Mouse (Mus musculus): Measurements from ENCODE around the gene Sec31a. TPM values are rescaled to one million over a fixed set of nuclear protein-coding genes. Genes with fewer than 3 reads are reported as not detected.
A peak's percentile ranks its signal among the peaks of the same experiment; 100 is the strongest.

Sec31a gene
- polyA plus RNA-seq, 2 experiments, result 43.6 to 48.5 TPM

- H3K27ac ChIP-seq, result no peak overlapping the region
- H3K4me2 ChIP-seq (ENCODE audit: low read depth), result peak overlapping the region; percentile 93
- 59% methylated on average over 3 of the region's 3 CpGs for WGBS (ENCODE audit: insufficient replicate concordance)
- no peaks in the 10 kb centered on the region for H3K9me3 ChIP-seq (ENCODE audit: control insufficient read depth, low read length)
- ATAC-seq (ENCODE audit: insufficient read depth) (no peak), DNase-seq (ENCODE audit: low read depth in 3 of 3, low spot score in 3 of 3) (no peak)
- no peak for TF ChIP-seq CTCF (IDR thresholded peaks at IDR 0.05; ENCODE audit: low read depth)
- TF ChIP-seq EP300 (IDR thresholded peaks at IDR 0.05; ENCODE audit: low read depth), result no peak
- peaks cover 12 to 19% of the 10 kb centered on the region in 2 experiments for H3K4me1 ChIP-seq (replicated peaks; ENCODE audit: control insufficient read depth in 2 of 2, insufficient read depth in 2 of 2, low read length in 1 of 2)
- no peak overlapping the region for H3K4me3 ChIP-seq (ENCODE audit: insufficient read depth in 1 of 2, low read depth in 2 of 2, low read length in 2 of 2)
- no peaks in the 10 kb centered on the region; the same call in 1 of the 2 replicates for H3K36me3 ChIP-seq (replicated peaks; ENCODE audit: control insufficient read depth, insufficient read depth, low read depth)
- no peak overlapping the region for H3K9ac ChIP-seq (replicated peaks)
- no peaks in the 10 kb centered on the region for H3K27me3 ChIP-seq (ENCODE audit: control insufficient read depth, insufficient read depth, low read length)
These were observed 3.1 kb downstream of the Sec31a start for GRCm38 (mm10) chr5:100412886-100413285.

GRCm38 (mm10) chr5:100410281-100410680 is 5.8 kb downstream of the Sec31a start:
- H3K36me3 ChIP-seq (replicated peaks; ENCODE audit: control insufficient read depth, insufficient read depth, low read depth), result peaks cover 6% of the 10 kb centered on the region
- no peaks in the 10 kb centered on the region for H3K27me3 ChIP-seq (ENCODE audit: control insufficient read depth, insufficient read depth, low read length)
- no peak overlapping the region for H3K4me2 ChIP-seq (ENCODE audit: low read depth)
- peaks cover 5 to 16% of the 10 kb centered on the region in 2 experiments for H3K4me1 ChIP-seq (replicated peaks; ENCODE audit: control insufficient read depth in 2 of 2, insufficient read depth in 2 of 2, low read length in 1 of 2)
- no peak overlapping the region for H3K4me3 ChIP-seq (ENCODE audit: insufficient read depth in 1 of 2, low read depth in 2 of 2, low read length in 2 of 2)
- no peaks in the 10 kb centered on the region for H3K9me3 ChIP-seq (ENCODE audit: control insufficient read depth, low read length)
- H3K27ac ChIP-seq, result no peak overlapping the region
- ATAC-seq (ENCODE audit: insufficient read depth), result no peak
- no peak for TF ChIP-seq EP300 (IDR thresholded peaks at IDR 0.05; ENCODE audit: low read depth)
- TF ChIP-seq CTCF (IDR thresholded peaks at IDR 0.05; ENCODE audit: low read depth), result no peak
- H3K9ac ChIP-seq (replicated peaks), result no peak overlapping the region
- no peak for DNase-seq (ENCODE audit: low read depth in 3 of 3, low spot score in 3 of 3)
- 57% methylated on average over 5 of the region's 5 CpGs for WGBS (ENCODE audit: insufficient replicate concordance)

- H3K9ac ChIP-seq (replicated peaks), result no peak overlapping the region
- H3K9me3 ChIP-seq (ENCODE audit: control insufficient read depth, low read length), result no peaks in the 10 kb centered on the region
- H3K4me1 ChIP-seq (replicated peaks; ENCODE audit: control insufficient read depth in 2 of 2, insufficient read depth in 2 of 2, low read length in 1 of 2), result peaks cover 0 to 7% of the 10 kb centered on the region in 2 experiments; a peak in 3 of 4 replicates
- H3K27me3 ChIP-seq (ENCODE audit: control insufficient read depth, insufficient read depth, low read length), result no peaks in the 10 kb centered on the region
- no peak overlapping the region for H3K4me3 ChIP-seq (ENCODE audit: insufficient read depth in 1 of 2, low read depth in 2 of 2, low read length in 2 of 2)
- DNase-seq (ENCODE audit: low read depth in 3 of 3, low spot score in 3 of 3) (no peak), ATAC-seq (ENCODE audit: insufficient read depth) (no peak)
- WGBS (ENCODE audit: insufficient replicate concordance), result 62% methylated on average over 5 of the region's 5 CpGs
- H3K4me2 ChIP-seq (ENCODE audit: low read depth), result no peak overlapping the region
- H3K27ac ChIP-seq, result no peak overlapping the region
- TF ChIP-seq EP300 (IDR thresholded peaks at IDR 0.05; ENCODE audit: low read depth) (no peak), CTCF (IDR thresholded peaks at IDR 0.05; ENCODE audit: low read depth) (no peak)
- H3K36me3 ChIP-seq (replicated peaks; ENCODE audit: control insufficient read depth, insufficient read depth, low read depth), result peaks cover 6% of the 10 kb centered on the region
These were observed 7.5 kb downstream of the Sec31a start for GRCm38 (mm10) chr5:100408485-100408884.

- no peak for DNase-seq (ENCODE audit: low read depth in 3 of 3, low spot score in 3 of 3)
- Histone ChIP-seq H3K4me3 (ENCODE audit: insufficient read depth in 1 of 2, low read depth in 2 of 2, low read length in 2 of 2) (no peak overlapping the region), H3K9ac (replicated peaks) (no peak overlapping the region), H3K27ac (no peak overlapping the region), H3K9me3 (ENCODE audit: control insufficient read depth, low read length) (no peaks in the 10 kb centered on the region), H3K36me3 (replicated peaks; ENCODE audit: control insufficient read depth, insufficient read depth, low read depth) (peaks cover 18% of the 10 kb centered on the region), H3K4me1 (replicated peaks; ENCODE audit: control insufficient read depth in 2 of 2, insufficient read depth in 2 of 2, low read length in 1 of 2) (no peaks in the 10 kb centered on the region), H3K4me2 (ENCODE audit: low read depth) (no peak overlapping the region), H3K27me3 (ENCODE audit: control insufficient read depth, insufficient read depth, low read length) (no peaks in the 10 kb centered on the region)
- ATAC-seq (ENCODE audit: insufficient read depth), result no peak
- WGBS (ENCODE audit: insufficient replicate concordance), result 87% methylated on average over 3 of the region's 3 CpGs
- no peak for TF ChIP-seq CTCF (IDR thresholded peaks at IDR 0.05; ENCODE audit: low read depth)
- TF ChIP-seq EP300 (IDR thresholded peaks at IDR 0.05; ENCODE audit: low read depth), result no peak
These were observed 19.3 kb downstream of the Sec31a start for GRCm38 (mm10) chr5:100396753-100397152.

GRCm38 (mm10) chr5:100393681-100394080 is 22.4 kb downstream of the Sec31a start:
- WGBS (ENCODE audit: insufficient replicate concordance), result 68% methylated on average over 3 of the region's 3 CpGs
- H3K36me3 ChIP-seq (replicated peaks; ENCODE audit: control insufficient read depth, insufficient read depth, low read depth), result peaks cover 25% of the 10 kb centered on the region

More at GRCm38 (mm10) chr5:100393681-100394080, 22.4 kb downstream of the Sec31a start:
- Histone ChIP-seq H3K9ac (replicated peaks) (no peak overlapping the region), H3K4me1 (replicated peaks; ENCODE audit: control insufficient read depth in 2 of 2, insufficient read depth in 2 of 2, low read length in 1 of 2) (no peaks in the 10 kb centered on the region), H3K4me2 (ENCODE audit: low read depth) (no peak overlapping the region), H3K9me3 (ENCODE audit: control insufficient read depth, low read length) (no peaks in the 10 kb centered on the region), H3K4me3 (ENCODE audit: insufficient read depth in 1 of 2, low read depth in 2 of 2, low read length in 2 of 2) (no peak overlapping the region), H3K27me3 (ENCODE audit: control insufficient read depth, insufficient read depth, low read length) (no peaks in the 10 kb centered on the region), H3K27ac (no peak overlapping the region)
- TF ChIP-seq EP300 (IDR thresholded peaks at IDR 0.05; ENCODE audit: low read depth), result no peak
- ATAC-seq (ENCODE audit: insufficient read depth), result no peak
- DNase-seq (ENCODE audit: low read depth in 3 of 3, low spot score in 3 of 3), result no peak

All from liver, embryonic 14.5 days (tissue).